Comparison of ENCODE assay signal across 17 mouse cellular contexts in the genomic region with DNA sequence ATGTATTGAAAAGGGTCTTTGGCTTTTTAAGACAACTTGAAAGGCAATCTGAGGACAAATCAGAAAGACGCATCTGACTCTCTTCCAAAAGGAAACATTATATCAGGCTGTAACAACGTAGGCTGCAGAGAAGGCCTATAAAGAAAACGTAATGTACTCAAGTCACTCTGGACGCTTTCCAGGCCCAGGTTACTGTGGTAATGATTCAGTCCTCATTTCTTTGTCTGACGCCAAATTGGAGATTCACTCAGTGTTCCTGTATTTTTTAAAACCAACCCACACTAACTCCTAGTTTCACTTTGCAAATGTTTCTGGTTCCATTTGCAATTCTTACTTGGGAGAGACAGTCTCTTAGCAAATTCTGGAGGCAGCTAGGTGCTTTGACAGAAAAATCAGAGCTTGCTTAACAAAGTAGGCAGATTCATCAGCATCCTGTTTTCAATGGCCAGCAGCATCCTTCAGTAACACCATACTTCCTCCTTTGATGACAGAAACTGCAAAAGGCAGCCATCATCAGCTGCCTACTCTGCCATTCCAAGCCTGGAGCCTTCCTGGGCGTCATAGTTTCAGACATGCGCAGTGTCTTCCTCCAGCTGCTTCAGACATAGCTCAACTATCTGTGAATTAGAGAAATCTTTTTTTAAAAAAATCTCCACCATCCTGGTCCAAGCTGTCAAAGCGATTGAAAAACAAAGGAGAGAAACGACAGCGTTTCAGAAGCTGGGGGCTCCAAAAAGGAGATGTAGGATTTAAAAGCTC.
DNase-seq lines count a peak whose midpoint lies in the region; ATAC-seq and TF ChIP-seq lines count a peak whose summit lies in the region.
"Had no signal": no experiment of that assay in that cellular context is flagged by ENCODE, and none has a peak within 500 bp of the region (broad histone marks: within the 10 kb centered on the region; RNA-seq: fewer than 3 reads in every experiment).

No protein-coding gene starts in this region.

- H3K4me2 ChIP-seq in forebrain, postnatal 0 days (ENCODE audit: low read depth): no peak overlapping the region
- H3K4me2 ChIP-seq in forebrain, embryonic 15.5 days (replicated peaks): no peak overlapping the region
- H3K4me2 ChIP-seq: heart, embryonic 13.5 days; hindbrain, embryonic 13.5 days; liver, embryonic 12.5 days; midbrain, embryonic 15.5 days had no signal

- H3K36me3 ChIP-seq in forebrain, postnatal 0 days (ENCODE audit: insufficient read depth): no peaks in the 10 kb centered on the region
- no peaks in the 10 kb centered on the region for H3K36me3 ChIP-seq in forebrain, embryonic 15.5 days
- H3K36me3 ChIP-seq: heart, embryonic 13.5 days; hindbrain, embryonic 13.5 days; liver, embryonic 12.5 days; midbrain, embryonic 15.5 days had no signal

- peak; percentile 79 for ATAC-seq in forebrain, postnatal 0 days
- no peak for ATAC-seq in forebrain, embryonic 15.5 days (replicated peaks)
- ATAC-seq: liver, embryonic 12.5 days; midbrain, embryonic 15.5 days had no signal

- H3K27ac ChIP-seq in forebrain, postnatal 0 days (ENCODE audit: low read depth, low read length): no peak overlapping the region
- H3K27ac ChIP-seq in forebrain, embryonic 15.5 days (replicated peaks): no peak overlapping the region
- H3K27ac ChIP-seq: heart, embryonic 13.5 days; hindbrain, embryonic 13.5 days; liver, embryonic 12.5 days; midbrain, embryonic 15.5 days had no signal

- H3K4me1 ChIP-seq in forebrain, postnatal 0 days (ENCODE audit: insufficient read depth): no peaks in the 10 kb centered on the region
- H3K4me1 ChIP-seq in forebrain, embryonic 15.5 days: peaks cover 6% of the 10 kb centered on the region; the same call in 1 of the 2 replicates
- H3K4me1 ChIP-seq: heart, embryonic 13.5 days; liver, embryonic 12.5 days had no signal

- H3K27me3 ChIP-seq in forebrain, postnatal 0 days (ENCODE audit: insufficient read depth, low read length): no peaks in the 10 kb centered on the region
- no peaks in the 10 kb centered on the region for H3K27me3 ChIP-seq in forebrain, embryonic 15.5 days
- H3K27me3 ChIP-seq: heart, embryonic 13.5 days; hindbrain, embryonic 13.5 days; liver, embryonic 12.5 days; midbrain, embryonic 15.5 days had no signal

- H3K9me3 ChIP-seq in forebrain, postnatal 0 days (ENCODE audit: low read length): no peaks in the 10 kb centered on the region
- H3K9me3 ChIP-seq in forebrain, embryonic 15.5 days: no peaks in the 10 kb centered on the region
- H3K9me3 ChIP-seq: heart, embryonic 13.5 days; hindbrain, embryonic 13.5 days; liver, embryonic 12.5 days; midbrain, embryonic 15.5 days had no signal

- intact Hi-C loops in left cerebral cortex, postnatal 36 days (cut with DNase I): loop anchor here (10.0 kb wide), 1 partner anchor 272 kb away; the partner anchor contains the start of gene Plekha5

- DNase-seq in forebrain, postnatal 0 days: peak; percentile 64
- DNase-seq in 3T3-L1 (ENCODE audit: low read depth, low spot score): peak; percentile 52
- peak; percentile 16 to 60 for DNase-seq in layer of hippocampus, adult 8-10 months (ENCODE audit: low spot score in 2 of 2)
- peak; percentile 45 to 54 for DNase-seq in left cerebral cortex, postnatal 36 days (ENCODE audit: low spot score in 2 of 2)
- no peak for DNase-seq in kidney, adult 9 months
- DNase-seq in retina, postnatal 1 day: no peak
- no peak for DNase-seq in adrenal gland, adult 8-10 months
- DNase-seq: gastrocnemius, postnatal 14 days; lung, postnatal 14 days; spleen, adult 18-20 months; thymus, postnatal 14 days had no signal

- no peak for TF ChIP-seq CTCF in forebrain, postnatal 0 days (IDR thresholded peaks at IDR 0.05; ENCODE audit: low read depth)

- no peak overlapping the region for H3K9ac ChIP-seq in forebrain, postnatal 0 days
- H3K9ac ChIP-seq in forebrain, embryonic 15.5 days (replicated peaks): no peak overlapping the region
- H3K9ac ChIP-seq: heart, embryonic 13.5 days; hindbrain, embryonic 13.5 days; liver, embryonic 12.5 days; midbrain, embryonic 15.5 days had no signal

- no peak overlapping the region for H3K4me3 ChIP-seq in forebrain, postnatal 0 days (ENCODE audit: low read depth, low read length)
- no peak overlapping the region for H3K4me3 ChIP-seq in forebrain, embryonic 15.5 days
- H3K4me3 ChIP-seq: erythroblast, embryonic 14.5 days; heart, embryonic 13.5 days; hindbrain, embryonic 13.5 days; liver, embryonic 12.5 days; midbrain, embryonic 15.5 days had no signal

- WGBS in forebrain, postnatal 0 days: 40% methylated on average over 10 of the region's 10 CpGs
- WGBS in forebrain, embryonic 15.5 days: 60% methylated on average over 10 of the region's 10 CpGs

Comparison
In these comparisons a context has a peak if more than half of its experiments do, and no peak if none do; other contexts are left out.
1. DNase-seq: peak in forebrain, postnatal 0 days (single experiment), 3T3-L1 (single experiment), layer of hippocampus, adult 8-10 months (2 of 2) and left cerebral cortex, postnatal 36 days (2 of 2); none in kidney, adult 9 months (single experiment), retina, postnatal 1 day (single experiment) and adrenal gland, adult 8-10 months (single experiment).